Mouse (Mus musculus) c-Kit-negative CD71-positive TER-119-positive erythroid progenitor cells, embryonic 14.5 days (primary cell): ENCODE measurements around the gene Acvr1b.

Source experiments
- DNase-seq: peaks from one replicate; pipeline ENCODE4 v3.0.0-alpha.2; 2013; ENCODE audit warnings: low read depth, low spot score

The Acvr1b gene

GRCm38 (mm10) chr15:101146100-101146965 lies 27.5 kb upstream of the Acvr1b start:
- no peak for DNase-seq

- no peak for DNase-seq
These were observed 26.6 kb upstream of the Acvr1b start for GRCm38 (mm10) chr15:101147115-101147909.

- DNase-seq = no peak
These were observed 26.0 kb upstream of the Acvr1b start for GRCm38 (mm10) chr15:101147910-101148273.

- DNase-seq = no peak
These were observed 25.3 kb upstream of the Acvr1b start for GRCm38 (mm10) chr15:101148604-101149003.

- no peak for DNase-seq
These were observed 22.2 kb upstream of the Acvr1b start for GRCm38 (mm10) chr15:101151409-101152261.

- DNase-seq = no peak
These were observed 18.9 kb upstream of the Acvr1b start for GRCm38 (mm10) chr15:101154700-101155616.

- no peak for DNase-seq
These were observed 13.7 kb upstream of the Acvr1b start for GRCm38 (mm10) chr15:101160128-101160527.

GRCm38 (mm10) chr15:101160591-101160990 lies 13.3 kb upstream of the Acvr1b start:
- no peak for DNase-seq

- no peak for DNase-seq
These were observed 12.3 kb upstream of the Acvr1b start for GRCm38 (mm10) chr15:101161534-101161933.

GRCm38 (mm10) chr15:101163056-101163458 lies 10.8 kb upstream of the Acvr1b start:
- DNase-seq = no peak

GRCm38 (mm10) chr15:101163854-101164253 lies 10.0 kb upstream of the Acvr1b start:
- no peak for DNase-seq

- DNase-seq = no peak
These were observed 9.6 kb upstream of the Acvr1b start for GRCm38 (mm10) chr15:101164291-101164690.

GRCm38 (mm10) chr15:101165658-101166437 lies 8.0 kb upstream of the Acvr1b start:
- DNase-seq = no peak

- no peak for DNase-seq
These were observed 6.3 kb upstream of the Acvr1b start for GRCm38 (mm10) chr15:101167553-101167952.

GRCm38 (mm10) chr15:101169910-101170309 lies 4.0 kb upstream of the Acvr1b start:
- DNase-seq = no peak

GRCm38 (mm10) chr15:101170413-101170980 lies 3.4 kb upstream of the Acvr1b start:
- no peak for DNase-seq

- DNase-seq = no peak
These were observed 2.6 kb upstream of the Acvr1b start for GRCm38 (mm10) chr15:101171272-101171671.

- no peak for DNase-seq
These were observed 1.9 kb upstream of the Acvr1b start for GRCm38 (mm10) chr15:101172016-101172415.

- no peak for DNase-seq
These were observed 645 bp downstream of the Acvr1b start for GRCm38 (mm10) chr15:101174294-101175130.
